Mouse (Mus musculus) kidney, embryonic 16.5 days (tissue): ENCODE measurements around the gene Anks1b. TPM values are rescaled to one million over a fixed set of nuclear protein-coding genes. Genes with fewer than 3 reads are reported as not detected.

Experiments
- ATAC-seq: fragments of 200-750 bp; cut with Nextera tagmentation; 2 replicates; pipeline ENCODE4 v1.8.0; 2017; ENCODE audit warnings: moderate TSS enrichment; ENCODE audit not compliant: low FRiP score, low TSS enrichment
- H3K27ac ChIP-seq: fragments of 300-500 bp; sonication (generic); 2 replicates; pipeline ENCODE4 v1.5.1; 2014; ENCODE audit warnings: low read length
- H3K27me3 ChIP-seq: fragments of 300-500 bp; sonication (generic); 2 replicates; pipeline ENCODE4 v1.6.1; 2014; ENCODE audit warnings: low read length, control low read depth, mixed read lengths; ENCODE audit not compliant: insufficient read depth
- H3K36me3 ChIP-seq: fragments of 300-500 bp; sonication (generic); 2 replicates; pipeline ENCODE4 v1.6.1; 2014; ENCODE audit warnings: low read length, control low read depth, mixed read lengths; ENCODE audit not compliant: insufficient read depth
- H3K4me1 ChIP-seq: fragments of 300-500 bp; sonication (generic); 2 replicates; pipeline ENCODE4 v1.6.1; 2014; ENCODE audit warnings: low read length, control low read depth, mixed read lengths; ENCODE audit not compliant: insufficient read depth
- H3K4me2 ChIP-seq: fragments of 300-500 bp; sonication (generic); replicated peaks from 2 replicates; pipeline ENCODE4 v1.6.1; 2014; ENCODE audit warnings: low read depth, low read length
- H3K4me3 ChIP-seq: fragments of 300-500 bp; sonication (generic); 2 replicates; pipeline ENCODE4 v1.5.1; 2014; ENCODE audit warnings: mild to moderate bottlenecking, low read length
- H3K9ac ChIP-seq: fragments of 300-500 bp; sonication (generic); replicated peaks from 2 replicates; pipeline ENCODE4 v1.6.1; 2014; ENCODE audit warnings: low read length
- H3K9me3 ChIP-seq: fragments of 300-500 bp; sonication (generic); 2 replicates; pipeline ENCODE4 v1.6.1; 2016; ENCODE audit warnings: low read length, control low read depth
- WGBS: fragments of 180-500 bp; shearing (Covaris S2); extraction: QIAGEN DNeasy Blood & Tissue Kit; methylation state at CpG from one replicate; pipeline ENCODE4 v1.1.7; 2014; 5-methylcytosine and 5-hydroxymethylcytosine counted together
- polyA plus RNA-seq: library from polyadenylated mRNA; unstranded; fragments of >200 nt; fragmentation: Nextera tagmentation; extraction: Ambion mirVana; gene quantifications from 2 replicates; pipeline ENCODE4 v1.2.1, GENCODE M21; 2015

Gene Anks1b
- polyA plus RNA-seq, 1 experiment from 2014 or later, result 2.2 TPM

DNA sequence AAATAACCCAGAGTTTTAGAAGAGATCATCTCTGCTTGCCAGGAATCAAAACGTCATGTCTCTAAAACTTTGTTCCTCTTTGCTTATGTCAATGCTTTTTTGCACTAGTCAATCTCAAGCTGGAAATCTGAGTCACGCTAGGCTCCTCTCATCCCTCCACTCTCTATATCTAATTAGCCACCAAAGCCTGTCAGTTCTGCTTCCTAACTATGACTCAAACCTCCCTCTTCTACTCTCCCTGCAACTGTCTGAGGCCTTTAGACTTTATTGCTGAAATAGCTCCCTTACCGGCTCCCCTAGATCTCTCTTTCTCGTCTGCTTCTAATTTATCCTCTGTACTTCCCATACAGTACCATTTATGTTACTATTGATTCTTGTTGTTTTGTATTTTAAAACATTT lies 456.5 kb downstream of the Anks1b start:
- no peaks in the 10 kb centered on the region for H3K36me3 ChIP-seq
- H3K4me1 ChIP-seq, result no peaks in the 10 kb centered on the region
- no peak overlapping the region for H3K27ac ChIP-seq
- H3K4me3 ChIP-seq, result no peak overlapping the region
- H3K4me2 ChIP-seq, result no peak overlapping the region
- 83% methylated on average over 4 of the region's 4 CpGs for WGBS
- no peak for ATAC-seq
- no peak overlapping the region for H3K9ac ChIP-seq
- no peaks in the 10 kb centered on the region for H3K9me3 ChIP-seq
- H3K27me3 ChIP-seq, result no peaks in the 10 kb centered on the region

GRCm38 (mm10) chr10:90345394-90345793 lies 472.1 kb downstream of the Anks1b start:
- 74% methylated on average over 1 of the region's 1 CpGs for WGBS
- ATAC-seq, result no peak
- Histone ChIP-seq H3K4me3 (no peak overlapping the region), H3K9me3 (no peaks in the 10 kb centered on the region), H3K9ac (no peak overlapping the region), H3K4me2 (no peak overlapping the region), H3K4me1 (no peaks in the 10 kb centered on the region), H3K36me3 (no peaks in the 10 kb centered on the region), H3K27ac (no peak overlapping the region), H3K27me3 (no peaks in the 10 kb centered on the region)

DNA sequence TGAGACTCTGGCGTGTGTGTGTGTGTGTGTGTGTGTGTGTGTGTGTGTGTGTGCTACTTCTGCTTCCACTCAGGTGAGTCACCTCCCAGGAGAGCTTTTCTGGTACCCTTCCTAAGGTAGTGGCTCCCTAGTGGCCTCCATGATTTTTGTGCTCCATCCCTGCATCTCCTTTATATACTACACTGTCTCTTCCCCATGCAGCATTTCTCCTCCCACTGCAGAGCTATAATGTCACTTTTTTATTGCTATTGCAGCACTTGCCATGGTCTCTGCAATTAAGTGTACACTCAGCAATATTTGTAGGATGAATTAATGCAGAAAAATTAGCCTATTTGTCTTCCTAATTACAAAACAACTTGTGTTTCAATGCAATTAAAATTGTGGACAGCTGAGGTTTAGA lies 482.9 kb downstream of the Anks1b start:
- Histone ChIP-seq H3K36me3 (no peaks in the 10 kb centered on the region), H3K4me3 (no peak overlapping the region), H3K4me2 (no peak overlapping the region), H3K27me3 (no peaks in the 10 kb centered on the region), H3K27ac (no peak overlapping the region), H3K4me1 (no peaks in the 10 kb centered on the region), H3K9ac (no peak overlapping the region), H3K9me3 (no peaks in the 10 kb centered on the region)
- no peak for ATAC-seq
- 80% methylated on average over 1 of the region's 1 CpGs for WGBS

GRCm38 (mm10) chr10:90357169-90357907 lies 484.0 kb downstream of the Anks1b start:
- Histone ChIP-seq H3K4me2 (no peak overlapping the region), H3K4me1 (no peaks in the 10 kb centered on the region), H3K36me3 (no peaks in the 10 kb centered on the region), H3K9me3 (no peaks in the 10 kb centered on the region), H3K27me3 (no peaks in the 10 kb centered on the region), H3K9ac (no peak overlapping the region), H3K27ac (no peak overlapping the region), H3K4me3 (no peak overlapping the region)
- no peak for ATAC-seq
- 50% methylated on average over 1 of the region's 1 CpGs for WGBS

DNA sequence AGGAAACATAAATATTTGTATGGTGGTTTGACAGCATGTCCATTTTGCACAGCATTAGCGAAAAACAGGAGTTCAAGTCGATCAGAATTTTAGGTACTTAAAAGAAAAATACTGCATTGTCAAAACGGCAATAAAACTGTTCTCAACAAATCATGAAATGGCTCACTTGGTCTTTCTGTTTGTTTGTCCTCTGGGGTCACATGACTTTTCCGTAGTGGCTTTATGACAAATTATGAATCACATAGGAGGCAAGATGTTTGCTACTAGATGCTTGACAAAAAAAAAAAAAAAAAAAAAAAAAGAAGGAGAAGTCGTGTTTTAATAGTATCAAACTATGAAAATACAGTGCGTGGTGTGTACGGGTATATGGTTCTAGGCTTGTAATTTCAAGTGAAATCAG lies 495.7 kb downstream of the Anks1b start:
- H3K4me2 ChIP-seq, result no peak overlapping the region
- no peak overlapping the region for H3K4me3 ChIP-seq
- no peaks in the 10 kb centered on the region for H3K9me3 ChIP-seq
- no peaks in the 10 kb centered on the region for H3K27me3 ChIP-seq
- no peak overlapping the region for H3K27ac ChIP-seq
- 56% methylated on average over 7 of the region's 7 CpGs for WGBS
- H3K36me3 ChIP-seq, result no peaks in the 10 kb centered on the region
- ATAC-seq, result no peak
- no peaks in the 10 kb centered on the region for H3K4me1 ChIP-seq
- no peak overlapping the region for H3K9ac ChIP-seq

GRCm38 (mm10) chr10:90370751-90371150 lies 497.4 kb downstream of the Anks1b start:
- Histone ChIP-seq H3K9me3 (no peaks in the 10 kb centered on the region), H3K4me3 (no peak overlapping the region), H3K27ac (no peak overlapping the region), H3K36me3 (no peaks in the 10 kb centered on the region), H3K27me3 (no peaks in the 10 kb centered on the region), H3K9ac (no peak overlapping the region), H3K4me2 (no peak overlapping the region), H3K4me1 (no peaks in the 10 kb centered on the region)
- ATAC-seq, result no peak
- WGBS, result 87% methylated on average over 3 of the region's 3 CpGs

- no peaks in the 10 kb centered on the region for H3K36me3 ChIP-seq
- no peaks in the 10 kb centered on the region for H3K4me1 ChIP-seq
- H3K27me3 ChIP-seq, result no peaks in the 10 kb centered on the region
- H3K9me3 ChIP-seq, result no peaks in the 10 kb centered on the region
- ATAC-seq, result peak; percentile 54; the same call in 1 of the 2 replicates
- 22% methylated on average over 4 of the region's 4 CpGs for WGBS
- H3K4me3 ChIP-seq, result no peak overlapping the region
- H3K27ac ChIP-seq, result no peak overlapping the region
- no peak overlapping the region for H3K4me2 ChIP-seq
- no peak overlapping the region for H3K9ac ChIP-seq
Observed at GRCm38 (mm10) chr10:90373469-90373868, 500.2 kb downstream of the Anks1b start.

GRCm38 (mm10) chr10:90376605-90377004 lies 503.3 kb downstream of the Anks1b start:
- WGBS, result 53% methylated on average over 1 of the region's 1 CpGs
- no peak for ATAC-seq
- no peaks in the 10 kb centered on the region for H3K4me1 ChIP-seq
- H3K9me3 ChIP-seq, result no peaks in the 10 kb centered on the region
- H3K4me2 ChIP-seq, result no peak overlapping the region
- no peak overlapping the region for H3K4me3 ChIP-seq
- no peak overlapping the region for H3K27ac ChIP-seq
- no peaks in the 10 kb centered on the region for H3K36me3 ChIP-seq
- H3K27me3 ChIP-seq, result no peaks in the 10 kb centered on the region
- no peak overlapping the region for H3K9ac ChIP-seq

DNA sequence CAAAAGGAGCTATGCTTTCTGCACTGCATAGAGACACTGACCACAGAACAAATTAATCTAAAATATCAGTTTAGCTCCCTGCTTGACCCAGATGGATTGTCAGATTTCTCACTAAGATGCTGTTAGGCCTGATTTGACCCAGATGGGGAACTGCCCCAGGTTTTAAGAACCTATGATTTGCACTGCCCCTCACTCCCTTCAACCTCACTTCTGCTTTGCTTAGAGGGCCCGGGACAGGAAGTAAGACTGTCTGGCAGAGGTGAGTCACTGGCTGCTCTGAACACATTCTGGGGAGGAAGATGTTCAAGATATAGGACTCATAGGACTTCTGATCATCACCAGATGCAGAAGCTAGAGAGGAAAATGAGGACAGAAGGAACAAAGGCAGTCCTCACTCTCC lies 506.8 kb downstream of the Anks1b start:
- 61% methylated on average over 1 of the region's 1 CpGs for WGBS
- Histone ChIP-seq H3K9ac (no peak overlapping the region), H3K4me2 (no peak overlapping the region), H3K27ac (no peak overlapping the region), H3K4me3 (no peak overlapping the region), H3K36me3 (no peaks in the 10 kb centered on the region), H3K27me3 (no peaks in the 10 kb centered on the region), H3K4me1 (no peaks in the 10 kb centered on the region), H3K9me3 (no peaks in the 10 kb centered on the region)
- no peak for ATAC-seq

DNA sequence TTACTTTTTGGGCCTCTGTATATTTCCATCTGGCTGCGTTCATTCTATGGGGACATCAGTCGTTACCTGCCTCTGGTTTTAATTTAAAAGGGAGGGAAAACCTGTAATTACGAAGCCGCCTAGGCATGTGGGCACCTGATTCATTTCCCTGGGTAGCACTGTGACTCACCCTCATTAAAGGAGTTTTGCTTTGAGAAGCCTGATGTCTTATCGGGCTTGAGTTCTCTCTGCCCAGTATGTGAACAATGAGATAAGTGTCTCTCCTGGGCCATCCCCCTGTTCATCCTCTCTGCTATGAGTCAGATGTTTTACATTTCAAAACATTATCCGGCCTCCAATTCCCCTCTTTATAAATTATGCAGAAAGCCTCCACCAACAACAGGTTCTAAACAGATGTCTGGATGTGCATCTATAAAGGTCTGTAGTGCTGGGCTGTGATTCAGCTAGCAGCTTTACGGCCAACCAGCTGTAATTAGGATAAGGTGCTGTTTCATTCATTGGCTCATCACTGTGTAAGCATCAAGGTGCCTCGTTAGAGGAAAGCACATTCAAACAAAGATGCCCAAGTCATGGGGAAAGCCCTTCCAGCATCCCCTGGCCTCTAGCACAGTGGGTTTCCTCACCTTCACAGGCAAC lies 507.5 kb downstream of the Anks1b start:
- Histone ChIP-seq H3K4me1 (no peaks in the 10 kb centered on the region), H3K4me3 (no peak overlapping the region), H3K27ac (no peak overlapping the region), H3K36me3 (no peaks in the 10 kb centered on the region), H3K4me2 (no peak overlapping the region), H3K27me3 (no peaks in the 10 kb centered on the region), H3K9ac (no peak overlapping the region), H3K9me3 (no peaks in the 10 kb centered on the region)
- WGBS, result 65% methylated on average over 8 of the region's 8 CpGs
- no peak for ATAC-seq
